Mouse (Mus musculus) frontal cortex, adult 2 months (tissue): Measurements from ENCODE around the gene Slc25a11. TPM values are rescaled to one million over a fixed set of nuclear protein-coding genes. Genes with fewer than 3 reads are reported as not detected.

Experiments
- DNase-seq, 2 experiments: peaks; one replicate each; pipeline ENCODE4 v3.0.0; 2022; ENCODE audit warnings: low spot score in 1 of 2; ENCODE audit errors: extremely low spot score in 1 of 2
- polyA plus RNA-seq: library from polyadenylated mRNA; depleted of rRNA; stranded (reverse); fragments of >200 nt; gene quantifications from 2 replicates; pipeline ENCODE4 v1.2.3, GENCODE M21; 2012

The Slc25a11 gene
- polyA plus RNA-seq, 1 experiment, result 138 TPM

GRCm38 (mm10) chr11:70652884-70653344 lies 5.6 kb upstream of the Slc25a11 start:
- no peak for DNase-seq

GRCm38 (mm10) chr11:70652029-70652883 lies 5.0 kb upstream of the Slc25a11 start:
- DNase-seq, result no peak

- no peak for DNase-seq
Observed at GRCm38 (mm10) chr11:70651391-70651790, 4.1 kb upstream of the Slc25a11 start.

- DNase-seq, result no peak
Observed at GRCm38 (mm10) chr11:70650322-70651175, 3.3 kb upstream of the Slc25a11 start.

GRCm38 (mm10) chr11:70649185-70649734 lies 2.0 kb upstream of the Slc25a11 start:
- DNase-seq, result no peak

GRCm38 (mm10) chr11:70648512-70648911 lies 1.2 kb upstream of the Slc25a11 start:
- DNase-seq, result no peak

GRCm38 (mm10) chr11:70647716-70648420 lies 589 bp upstream of the Slc25a11 start:
- no peak for DNase-seq

GRCm38 (mm10) chr11:70646259-70646555 lies 1.1 kb downstream of the Slc25a11 start:
- DNase-seq, result no peak

- no peak for DNase-seq
Observed at GRCm38 (mm10) chr11:70645461-70646258, 1.6 kb downstream of the Slc25a11 start.

- no peak for DNase-seq
Observed at GRCm38 (mm10) chr11:70644564-70645103, 2.6 kb downstream of the Slc25a11 start.

- no peak for DNase-seq
Observed at GRCm38 (mm10) chr11:70643051-70643450, 4.2 kb downstream of the Slc25a11 start.

GRCm38 (mm10) chr11:70641241-70641640 lies 6.0 kb downstream of the Slc25a11 start:
- DNase-seq, result no peak

GRCm38 (mm10) chr11:70639976-70640375 lies 7.3 kb downstream of the Slc25a11 start:
- DNase-seq, result no peak

GRCm38 (mm10) chr11:70638714-70639278 lies 8.5 kb downstream of the Slc25a11 start, which contains the start of gene Gp1ba:
Gene Gp1ba (plus strand): TSS chr11:70639122.
- DNase-seq, result no peak

GRCm38 (mm10) chr11:70638293-70638692 lies 9.0 kb downstream of the Slc25a11 start:
- no peak for DNase-seq

GRCm38 (mm10) chr11:70637764-70638163 lies 9.5 kb downstream of the Slc25a11 start:
- no peak for DNase-seq

- no peak for DNase-seq
Observed at GRCm38 (mm10) chr11:70635601-70636000, 11.7 kb downstream of the Slc25a11 start.

- no peak for DNase-seq
Observed at GRCm38 (mm10) chr11:70630129-70630528, 17.1 kb downstream of the Slc25a11 start.

GRCm38 (mm10) chr11:70629557-70629956 lies 17.7 kb downstream of the Slc25a11 start:
- no peak for DNase-seq
